Mouse (Mus musculus) cerebellum, postnatal 25 days (tissue): Measurements from ENCODE around the gene Sh3gl2.

ENCODE experiments used
- DNase-seq, 2 experiments: peaks; one replicate each; pipeline ENCODE4 v3.0.0; 2021; ENCODE audit warnings: mixed read lengths in 2 of 2

The Sh3gl2 gene

DNA sequence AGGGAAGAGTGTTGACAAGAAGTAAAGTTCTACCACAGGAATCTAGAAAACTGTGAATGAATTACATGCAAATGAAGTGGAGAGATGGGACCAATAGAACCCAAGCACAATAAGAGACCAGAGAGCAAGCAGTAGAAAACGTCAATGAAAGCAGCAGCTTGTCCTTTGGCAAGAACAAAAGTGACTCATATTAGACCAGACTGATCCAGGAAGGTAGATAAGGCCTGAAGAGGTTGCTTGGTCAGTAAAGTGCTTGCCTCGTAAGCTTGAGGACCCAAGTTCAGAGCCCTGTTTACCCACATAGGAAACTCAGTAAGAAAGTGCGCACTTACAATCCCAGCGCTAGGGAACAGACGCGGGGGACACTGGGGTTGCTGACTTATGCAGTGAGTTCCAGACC is 215.5 kb downstream of the Sh3gl2 start:
- no peak for DNase-seq

DNA sequence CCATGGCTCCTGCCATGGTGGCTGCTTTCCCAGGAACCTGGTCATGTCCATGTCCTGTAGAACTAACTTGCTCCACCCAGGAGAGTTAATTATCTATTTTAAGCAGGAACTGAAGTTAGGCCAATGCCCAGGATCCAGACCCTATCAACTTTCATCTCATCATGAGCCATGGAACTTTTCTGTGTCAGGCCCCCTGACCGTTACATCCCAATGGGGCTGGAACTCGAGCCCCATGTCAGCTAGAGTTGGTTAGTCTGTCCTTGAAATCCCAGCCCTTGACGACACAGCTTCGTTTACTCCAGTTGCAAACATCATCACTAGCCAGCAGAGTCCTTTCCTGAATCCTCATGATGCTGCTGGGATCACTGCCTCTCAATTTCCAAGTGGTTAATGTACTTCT is 221.3 kb downstream of the Sh3gl2 start:
- no peak for DNase-seq

DNA sequence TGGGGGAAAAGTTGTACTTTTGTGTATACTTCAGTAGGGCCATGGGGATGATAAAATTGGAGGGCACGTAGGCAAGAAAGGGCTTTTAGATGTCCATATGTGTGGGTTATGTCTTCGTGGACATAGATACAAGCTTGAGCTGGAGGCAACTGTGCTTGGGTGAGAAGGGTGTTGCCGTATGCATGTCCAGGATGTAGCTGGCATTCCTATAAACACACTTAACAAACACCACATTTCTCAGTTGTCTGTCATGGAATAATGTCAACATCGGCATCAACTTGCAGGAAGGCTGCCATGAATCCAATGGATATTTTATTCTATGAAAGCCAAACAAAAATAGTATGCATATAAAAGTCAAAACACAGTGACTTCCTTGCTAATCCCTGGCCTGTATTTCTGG is 227.9 kb downstream of the Sh3gl2 start:
- no peak for DNase-seq

- no peak for DNase-seq
Measured at GRCm38 (mm10) chr4:85434734-85435133, 229.8 kb downstream of the Sh3gl2 start.

- no peak for DNase-seq
Measured at GRCm38 (mm10) chr4:85438813-85439212, 233.9 kb downstream of the Sh3gl2 start.

DNA sequence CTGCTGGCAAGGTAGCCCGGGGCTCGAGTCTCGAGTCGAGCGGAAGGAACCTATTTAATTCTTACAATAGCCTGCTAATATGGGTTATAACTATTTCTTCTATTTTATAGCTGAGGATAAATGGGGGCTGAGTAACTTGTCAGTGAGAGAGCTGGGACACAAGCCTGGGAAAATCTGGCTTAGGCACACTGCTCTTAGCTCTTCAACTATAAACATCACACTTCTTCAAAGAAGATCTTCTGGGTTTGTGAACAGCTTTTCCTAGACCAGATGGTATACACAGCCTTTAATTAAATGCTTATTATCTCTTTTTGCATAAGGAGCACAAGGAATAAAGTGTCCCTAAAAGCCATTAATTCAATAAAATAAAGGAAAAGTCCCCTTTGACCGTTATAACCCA is 278.7 kb downstream of the Sh3gl2 start:
- DNase-seq: no peak

- DNase-seq: peak in 1 of 2 experiments; percentile 8
Measured at GRCm38 (mm10) chr4:85486316-85486946, 281.5 kb downstream of the Sh3gl2 start.

DNA sequence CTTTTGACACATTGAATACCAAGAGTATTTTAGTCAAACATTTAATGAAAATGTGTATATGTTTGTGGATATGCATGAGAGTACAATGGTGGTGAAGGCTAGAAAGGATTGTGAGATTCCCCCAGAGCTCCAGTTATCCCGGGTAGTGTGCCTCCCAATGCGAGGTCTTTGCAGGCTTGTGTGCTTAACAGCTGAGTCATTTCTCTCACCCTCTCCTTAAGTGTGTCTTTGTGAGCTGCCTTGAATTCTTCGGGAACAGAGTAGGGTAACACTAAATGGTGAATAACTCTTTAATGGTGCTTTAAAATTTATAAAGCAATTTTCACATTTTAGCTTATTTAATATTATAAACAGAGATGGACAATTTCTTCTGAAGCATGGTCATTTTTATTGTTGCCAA is 300.8 kb downstream of the Sh3gl2 start:
- DNase-seq: no peak

- DNase-seq: no peak
Measured at GRCm38 (mm10) chr4:85506976-85507375, 302.1 kb downstream of the Sh3gl2 start.

GRCm38 (mm10) chr4:85507491-85507890 is 302.6 kb downstream of the Sh3gl2 start:
- no peak for DNase-seq

DNA sequence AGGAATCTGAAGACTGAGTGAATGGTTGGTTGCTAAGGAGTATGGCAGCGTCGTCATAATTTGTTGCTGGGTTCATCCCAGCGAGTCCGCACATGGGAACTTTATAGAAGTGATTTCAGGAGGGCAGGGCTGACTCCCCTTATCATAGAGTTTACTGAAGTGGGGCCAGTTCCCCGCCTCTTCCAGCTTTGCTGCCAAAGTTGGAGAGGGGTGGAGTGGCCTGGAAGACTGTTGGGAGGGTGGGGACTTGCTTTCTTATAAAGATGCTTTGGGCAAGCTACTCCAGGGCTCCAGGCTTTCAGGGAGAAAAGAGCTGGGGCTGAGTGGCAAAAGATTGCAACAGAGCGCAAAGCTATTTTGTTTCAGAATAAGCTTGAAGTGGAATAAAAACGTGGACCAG is 308.4 kb downstream of the Sh3gl2 start:
- peak in 1 of 2 experiments; percentile 9 for DNase-seq

DNA sequence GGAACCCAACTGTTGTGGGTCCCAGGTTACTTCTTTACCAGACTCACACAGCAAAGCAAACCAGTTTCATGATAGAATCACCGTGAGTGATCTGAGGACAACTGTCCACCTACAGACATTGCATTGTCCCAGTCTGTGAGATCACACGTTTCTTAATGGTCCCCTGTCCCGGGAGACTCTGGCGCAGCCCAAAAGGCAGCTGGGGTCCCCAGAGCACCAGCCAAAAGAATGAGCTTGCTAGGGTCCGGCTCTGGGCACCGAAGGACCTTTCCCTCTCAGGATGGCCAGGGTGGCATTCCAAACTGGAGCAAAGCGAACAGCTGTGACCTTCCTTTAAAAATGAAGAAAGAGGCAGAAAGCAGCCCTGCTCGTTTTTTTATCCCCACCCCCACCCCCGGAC is 308.9 kb downstream of the Sh3gl2 start, which contains the start of gene Adamtsl1:
Gene Adamtsl1 (plus strand): TSS at position 381 of the 400 bp plus-strand sequence.
- peak in 1 of 2 experiments; percentile 36 for DNase-seq

DNA sequence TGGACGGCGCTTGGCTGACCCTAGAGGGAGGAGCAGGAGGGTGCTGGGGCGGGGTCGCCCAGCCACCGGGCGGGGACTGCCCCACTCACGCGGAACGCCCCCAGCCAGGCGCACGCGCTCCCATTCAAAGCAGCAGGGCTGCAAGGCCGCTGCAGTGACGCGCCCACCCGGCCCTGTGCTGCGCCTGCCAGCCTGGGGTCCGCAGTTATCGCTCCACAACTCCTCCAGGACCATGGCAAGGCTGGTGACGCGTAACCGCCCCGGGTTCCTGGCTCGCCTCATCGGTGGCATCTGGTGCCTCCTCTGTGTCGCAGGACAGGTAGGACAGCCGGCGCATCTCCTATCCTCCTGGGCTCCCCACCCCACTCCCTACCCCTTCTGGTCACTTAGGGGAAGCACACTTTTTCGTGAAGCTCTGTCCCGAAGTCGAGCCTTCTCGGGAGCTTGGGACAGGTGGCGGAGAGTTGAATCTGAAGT is 309.3 kb downstream of the Sh3gl2 start:
- peak; percentile 77 to 82 for DNase-seq

GRCm38 (mm10) chr4:85526966-85527566 is 322.1 kb downstream of the Sh3gl2 start:
- DNase-seq: no peak

- DNase-seq: no peak
Measured at GRCm38 (mm10) chr4:85529852-85530251, 324.9 kb downstream of the Sh3gl2 start.

- DNase-seq: no peak
Measured at GRCm38 (mm10) chr4:85539677-85540076, 334.8 kb downstream of the Sh3gl2 start.

- no peak for DNase-seq
Measured at GRCm38 (mm10) chr4:85543221-85543620, 338.3 kb downstream of the Sh3gl2 start.

DNA sequence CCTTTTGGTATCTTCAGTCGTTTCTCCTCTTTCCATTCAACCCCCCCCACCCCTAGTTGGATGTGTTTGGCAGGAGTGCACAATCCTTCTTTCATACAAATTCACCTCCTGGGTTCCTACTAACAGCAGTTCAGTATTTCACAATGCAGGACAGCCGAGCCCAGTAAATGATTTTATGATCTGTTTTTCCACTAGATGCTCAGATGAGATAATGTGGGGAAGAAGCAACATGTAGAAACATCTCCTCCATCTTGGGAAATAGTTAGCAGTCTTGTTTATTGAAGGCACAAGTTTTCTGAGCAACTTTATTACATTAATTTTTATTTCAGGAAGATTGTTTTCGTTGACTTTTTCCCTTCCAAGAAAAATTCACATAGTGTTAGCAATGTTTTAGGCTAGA is 349.8 kb downstream of the Sh3gl2 start:
- DNase-seq: no peak

DNA sequence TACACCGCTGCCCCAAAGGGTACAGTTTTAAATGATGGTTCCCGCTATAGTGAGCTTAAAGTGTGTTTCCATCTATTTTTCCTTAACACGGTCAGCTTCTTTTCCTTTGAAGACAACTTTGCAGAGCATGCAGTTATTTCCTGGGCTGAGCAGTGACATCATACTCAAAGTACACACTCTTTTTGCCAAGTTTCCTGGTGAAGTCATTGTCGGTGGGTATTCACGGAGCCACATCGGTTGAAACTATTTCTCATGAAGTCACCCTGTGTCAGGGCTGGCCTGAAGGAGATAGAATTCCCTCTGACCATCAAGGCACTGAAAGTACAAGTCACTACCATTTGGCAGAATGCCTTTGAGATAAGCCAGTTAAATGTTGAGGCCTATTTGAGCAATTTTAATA is 354.8 kb downstream of the Sh3gl2 start:
- DNase-seq: no peak

DNA sequence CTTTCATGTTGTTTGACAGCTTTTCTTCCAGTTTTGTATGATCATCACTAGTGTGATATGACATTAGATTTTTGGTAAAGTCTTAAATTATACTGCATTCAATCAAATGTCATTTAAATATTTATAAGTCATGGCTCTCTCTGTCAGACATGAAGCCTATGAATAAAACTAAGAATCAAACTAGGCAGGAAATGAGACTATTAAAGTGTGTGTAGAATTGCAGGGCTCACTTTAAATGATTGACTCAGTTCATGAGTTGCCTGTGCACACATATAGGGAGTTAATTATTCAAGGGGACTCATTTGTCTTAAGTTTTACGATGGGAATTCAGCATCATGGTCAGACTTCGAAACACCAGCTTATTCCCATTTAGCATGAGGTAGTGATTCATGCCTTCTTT is 380.5 kb downstream of the Sh3gl2 start:
- no peak for DNase-seq

DNA sequence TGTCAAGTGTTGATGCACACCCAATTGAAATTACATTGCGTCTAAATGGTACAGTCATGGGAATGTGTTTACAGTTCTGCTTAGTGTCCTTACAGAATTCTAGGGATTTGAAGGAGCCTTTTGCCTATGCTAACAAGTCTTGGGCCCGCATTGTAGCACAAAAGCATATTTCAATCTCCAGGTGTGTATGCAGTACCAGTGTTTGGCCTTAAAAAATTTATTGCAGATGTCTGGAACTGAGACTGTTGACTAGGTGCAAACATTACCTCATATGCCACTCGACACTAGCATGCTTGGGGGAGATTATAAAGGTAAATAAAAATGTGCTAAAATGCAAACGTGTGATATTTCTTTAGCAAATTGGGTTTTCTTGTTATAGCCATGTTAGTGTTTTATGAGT is 384.0 kb downstream of the Sh3gl2 start:
- DNase-seq: no peak

DNA sequence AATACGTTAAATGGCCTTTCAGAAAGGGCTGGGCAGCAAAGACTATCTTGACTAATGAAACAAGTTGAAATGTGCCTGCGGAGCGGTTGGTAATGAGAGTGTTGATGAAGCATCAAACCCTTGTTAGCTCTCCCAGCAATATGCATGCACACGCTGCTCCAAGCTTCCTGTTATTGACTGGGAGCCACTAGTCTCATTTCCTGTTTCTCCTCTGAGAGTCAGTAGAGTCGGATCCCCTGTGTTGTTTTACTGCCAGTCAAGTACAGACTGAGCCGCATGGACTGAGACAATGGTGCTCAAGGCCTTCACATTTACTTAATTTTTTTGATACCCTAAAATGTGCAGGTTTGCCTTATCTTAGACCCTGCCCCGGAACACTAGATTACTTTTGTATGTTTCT is 386.1 kb downstream of the Sh3gl2 start:
- DNase-seq: no peak

- DNase-seq: no peak
Measured at GRCm38 (mm10) chr4:85594159-85594558, 389.2 kb downstream of the Sh3gl2 start.

DNA sequence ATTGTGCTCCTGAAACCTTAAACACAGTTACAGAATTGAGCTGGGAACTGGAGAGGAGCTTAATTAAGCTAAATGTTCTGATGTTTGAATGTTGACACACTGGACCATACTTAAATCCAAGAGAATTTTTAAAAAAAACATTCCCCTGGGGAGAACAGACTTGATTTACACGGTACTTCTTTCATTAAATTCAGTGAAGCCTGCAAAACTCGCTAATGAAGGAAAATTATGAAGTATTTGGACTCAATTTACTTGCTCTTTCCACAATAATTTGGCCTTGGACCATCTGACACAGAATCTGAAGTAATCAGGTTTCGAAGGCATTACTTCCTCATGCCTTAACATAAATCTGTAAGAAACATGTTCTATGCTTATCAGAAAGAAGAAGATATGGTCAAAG is 408.4 kb downstream of the Sh3gl2 start:
- no peak for DNase-seq

- DNase-seq: no peak
Measured at GRCm38 (mm10) chr4:85618746-85619145, 413.8 kb downstream of the Sh3gl2 start.
